Mouse (Mus musculus): ENCODE results near the gene Rad54l. TPM values are rescaled to one million over a fixed set of nuclear protein-coding genes. Genes with fewer than 3 reads are reported as not detected.

Gene Rad54l
- total and polyA plus RNA-seq, 3 experiments = 29.4 to 44.0 TPM; not detected in 1

DNA sequence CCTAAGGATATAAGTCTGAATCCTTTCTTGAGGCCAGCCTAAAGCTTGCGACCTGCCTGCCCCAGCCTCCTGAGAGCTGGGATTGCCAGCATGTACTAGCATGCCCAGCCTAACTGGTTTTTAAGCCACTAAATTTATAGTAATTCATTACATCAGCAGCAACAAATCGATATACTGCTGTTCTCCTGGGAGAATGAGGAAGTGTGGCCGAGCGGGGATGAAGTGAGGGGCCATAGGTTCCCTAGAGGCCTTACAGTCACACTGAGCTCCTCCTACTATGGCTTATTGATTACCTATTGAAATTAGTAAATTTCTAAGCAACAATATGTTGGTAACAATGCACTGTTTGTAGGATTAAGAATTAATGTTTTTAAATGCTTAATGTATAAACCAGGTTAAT is 9.6 kb upstream of the Rad54l start:
- TF ChIP-seq USF2 (IDR thresholded peaks at IDR 0.05; ENCODE audit: borderline replicate concordance in 1 of 2, insufficient read depth in 1 of 2, low read depth in 1 of 2, low read length in 2 of 2) (no peak), TAL1 (IDR thresholded peaks at IDR 0.05; ENCODE audit: low read length) (no peak), E2F4 (IDR thresholded peaks at IDR 0.05; ENCODE audit: borderline replicate concordance, low read depth, low read length) (no peak), KAT2A (conservative IDR thresholded peaks at IDR 0.05; ENCODE audit: low read depth, low read length) (no peak), RAD21 (IDR thresholded peaks at IDR 0.05; ENCODE audit: low read depth, low read length) (no peak), NELFE (IDR thresholded peaks at IDR 0.05; ENCODE audit: low read depth, low read length) (no peak)
- H3K9me3 ChIP-seq (replicated peaks; ENCODE audit: insufficient read depth, low read length) = no peaks in the 10 kb centered on the region
- no peaks in the 10 kb centered on the region for H3K79me2 ChIP-seq (ENCODE audit: control insufficient read depth, insufficient read depth, low read length, poor library complexity)
- H3K9ac ChIP-seq (ENCODE audit: control insufficient read depth, low read depth, low read length, poor library complexity, severe bottlenecking) = no peak overlapping the region; the same call in 1 of the 2 replicates
- DNase-seq (ENCODE audit: low read depth, low spot score) = peak; percentile 23
- H3K4me3 ChIP-seq (ENCODE audit: control insufficient read depth in 1 of 2, insufficient read depth in 1 of 2, low read depth in 2 of 2, low read length in 2 of 2) = no peak overlapping the region
- H3K27me3 ChIP-seq (ENCODE audit: control insufficient read depth in 1 of 2, insufficient read depth in 2 of 2, low read length in 2 of 2) = no peaks in the 10 kb centered on the region
- peaks cover 0 to 2% of the 10 kb centered on the region in 2 experiments; a peak in 1 of 4 replicates for H3K4me1 ChIP-seq (ENCODE audit: control insufficient read depth in 1 of 2, insufficient read depth in 2 of 2, low read length in 2 of 2)
- H3K36me3 ChIP-seq (ENCODE audit: control insufficient read depth in 1 of 2, insufficient read depth in 2 of 2, low read length in 2 of 2) = 0 out of 4 replicates have a peak, but pooled peaks cover 0 to 2% of the 10 kb centered on the region in 2 experiments
- H3K27ac ChIP-seq (ENCODE audit: control insufficient read depth, low read depth, low read length) = no peak overlapping the region

DNA sequence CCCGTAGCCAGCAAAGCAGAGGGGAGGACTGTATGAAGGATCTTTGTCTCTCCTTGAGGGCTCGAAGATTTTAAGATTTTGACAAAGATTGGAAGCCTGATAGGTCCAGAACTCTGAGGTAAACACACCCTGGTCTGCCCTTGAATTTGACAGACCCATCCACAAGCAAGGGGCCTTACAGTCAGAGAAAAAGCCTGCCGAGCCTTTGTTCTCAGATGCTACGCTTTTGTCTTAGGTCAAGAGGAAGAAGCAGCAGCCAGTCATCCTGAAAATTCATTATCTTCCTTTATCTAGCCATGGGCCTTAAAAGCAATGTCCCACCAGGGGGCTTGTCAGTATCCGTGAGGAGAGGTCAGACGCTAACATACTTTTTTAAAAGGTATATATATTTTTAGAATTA is 4.5 kb upstream of the Rad54l start:
- Histone ChIP-seq H3K79me2 (ENCODE audit: control insufficient read depth, insufficient read depth, low read length, poor library complexity) (peaks cover 7% of the 10 kb centered on the region), H3K27me3 (ENCODE audit: control insufficient read depth in 1 of 2, insufficient read depth in 2 of 2, low read length in 2 of 2) (no peaks in the 10 kb centered on the region), H3K4me1 (ENCODE audit: control insufficient read depth in 1 of 2, insufficient read depth in 2 of 2, low read length in 2 of 2) (peaks cover 2 to 13% of the 10 kb centered on the region in 2 experiments; a peak in 3 of 4 replicates), H3K9me3 (replicated peaks; ENCODE audit: insufficient read depth, low read length) (no peaks in the 10 kb centered on the region), H3K9ac (ENCODE audit: control insufficient read depth, low read depth, low read length, poor library complexity, severe bottlenecking) (no peak overlapping the region), H3K4me3 (ENCODE audit: control insufficient read depth in 1 of 2, insufficient read depth in 1 of 2, low read depth in 2 of 2, low read length in 2 of 2) (no peak overlapping the region), H3K36me3 (ENCODE audit: control insufficient read depth in 1 of 2, insufficient read depth in 2 of 2, low read length in 2 of 2) (peaks cover 0 to 13% of the 10 kb centered on the region in 2 experiments; a peak in 2 of 4 replicates), H3K27ac (ENCODE audit: control insufficient read depth, low read depth, low read length) (no peak overlapping the region)
- DNase-seq (ENCODE audit: low read depth, low spot score) = no peak
- TF ChIP-seq ELF1 (IDR thresholded peaks at IDR 0.05; ENCODE audit: low read depth, low read length) = no peak
- TF ChIP-seq USF1 (IDR thresholded peaks at IDR 0.05; ENCODE audit: low read depth, low read length) = no peak
- no peak for TF ChIP-seq NELFE (IDR thresholded peaks at IDR 0.05; ENCODE audit: low read depth, low read length)
- no peak for TF ChIP-seq GABPA (IDR thresholded peaks at IDR 0.05; ENCODE audit: low read depth, low read length)

GRCm38 (mm10) chr4:116125803-116126386 is 2.4 kb upstream of the Rad54l start:
- H3K27me3 ChIP-seq (ENCODE audit: control insufficient read depth in 1 of 2, insufficient read depth in 2 of 2, low read length in 2 of 2) = no peaks in the 10 kb centered on the region
- no peak overlapping the region for H3K4me3 ChIP-seq (ENCODE audit: control insufficient read depth in 1 of 2, insufficient read depth in 1 of 2, low read depth in 2 of 2, low read length in 2 of 2)
- H3K9ac ChIP-seq (ENCODE audit: control insufficient read depth, low read depth, low read length, poor library complexity, severe bottlenecking) = no peak overlapping the region
- peak overlapping the region; percentile 50 for H3K27ac ChIP-seq (ENCODE audit: control insufficient read depth, low read depth, low read length)
- H3K79me2 ChIP-seq (ENCODE audit: control insufficient read depth, insufficient read depth, low read length, poor library complexity) = peaks cover 13% of the 10 kb centered on the region
- H3K36me3 ChIP-seq (ENCODE audit: control insufficient read depth in 1 of 2, insufficient read depth in 2 of 2, low read length in 2 of 2) = peaks cover 0 to 22% of the 10 kb centered on the region in 2 experiments; a peak in 2 of 4 replicates
- H3K4me1 ChIP-seq (ENCODE audit: control insufficient read depth in 1 of 2, insufficient read depth in 2 of 2, low read length in 2 of 2) = peaks cover 2 to 14% of the 10 kb centered on the region in 2 experiments; a peak in 3 of 4 replicates
- no peaks in the 10 kb centered on the region for H3K9me3 ChIP-seq (replicated peaks; ENCODE audit: insufficient read depth, low read length)
- DNase-seq (ENCODE audit: low read depth, low spot score) = peak; percentile 75
- TF ChIP-seq RCOR1 (IDR thresholded peaks at IDR 0.05; ENCODE audit: low read depth, low read length) = peak; percentile 96
- TF ChIP-seq TAL1 (IDR thresholded peaks at IDR 0.05; ENCODE audit: low read length) = peak; percentile 59
- peak; percentile 66 for TF ChIP-seq ETS1 (IDR thresholded peaks at IDR 0.05; ENCODE audit: low read depth, low read length)
- no peak for TF ChIP-seq MEF2A (IDR thresholded peaks at IDR 0.05; ENCODE audit: extremely low read depth, insufficient replicate concordance, low read depth, low read length, poor library complexity, severe bottlenecking)
- TF ChIP-seq CHD1 (IDR thresholded peaks at IDR 0.05; ENCODE audit: low read depth, low read length) = no peak
- no peak for TF ChIP-seq ELF1 (IDR thresholded peaks at IDR 0.05; ENCODE audit: low read depth, low read length)
- TF ChIP-seq ZNF384 (IDR thresholded peaks at IDR 0.05; ENCODE audit: low read depth, low read length) = no peak; the same call in 1 of the 2 replicates
- TF ChIP-seq MAFK (IDR thresholded peaks at IDR 0.05; ENCODE audit: borderline replicate concordance, low read depth, low read length) = 0 out of 2 replicates have a peak, but pooled peaks have one; percentile 2
- TF ChIP-seq NRF1 (IDR thresholded peaks at IDR 0.05; ENCODE audit: insufficient read depth, low read depth, low read length, poor library complexity, severe bottlenecking) = no peak
- TF ChIP-seq MYC (IDR thresholded peaks at IDR 0.05; ENCODE audit: low read depth, low read length) = no peak
- TF ChIP-seq MXI1 (IDR thresholded peaks at IDR 0.05; ENCODE audit: low read depth, low read length) = peak; percentile 25; the same call in 1 of the 2 replicates
- peak; percentile 82 to 83 for TF ChIP-seq EP300 (IDR thresholded peaks at IDR 0.05; ENCODE audit: low read depth in 1 of 2, low read length in 2 of 2)
- TF ChIP-seq HCFC1 (IDR thresholded peaks at IDR 0.05; ENCODE audit: low read depth, low read length) = no peak; the same call in 1 of the 2 replicates
- no peak for TF ChIP-seq SMC3 (IDR thresholded peaks at IDR 0.05; ENCODE audit: low read depth, low read length)
- no peak for TF ChIP-seq GABPA (IDR thresholded peaks at IDR 0.05; ENCODE audit: low read depth, low read length)
- TF ChIP-seq UBTF (IDR thresholded peaks at IDR 0.05; ENCODE audit: borderline replicate concordance, insufficient read depth, low read depth, low read length) = no peak
- TF ChIP-seq JUND (IDR thresholded peaks at IDR 0.05; ENCODE audit: low read depth, low read length) = no peak

Data from MEL (cell line).